Mouse (Mus musculus) embryonic facial prominence, embryonic 10.5 days (tissue): ENCODE measurements around the gene BC048507. TPM values are rescaled to one million over a fixed set of nuclear protein-coding genes. Genes with fewer than 3 reads are reported as not detected.
A peak's percentile ranks its signal among the peaks of the same experiment; 100 is the strongest.
"Not testable (repeated sequence)": the region's sequence is repeated elsewhere in the genome, so short reads cannot be mapped to it uniquely, and the experiment has no call there.

Experiments used
- DNase-seq: peaks from one replicate; pipeline ENCODE4 v3.0.0-alpha.2; 2017; ENCODE audit warnings: low spot score
- H3K27ac ChIP-seq: fragments of 300-500 bp; sonication (generic); replicated peaks from 2 replicates; pipeline ENCODE4 v1.5.1; 2016; ENCODE audit warnings: mild to moderate bottlenecking
- H3K27me3 ChIP-seq: fragments of 300-500 bp; sonication (generic); replicated peaks from 2 replicates; pipeline ENCODE4 v1.6.1; 2016; ENCODE audit warnings: low read depth, mild to moderate bottlenecking; ENCODE audit not compliant: poor library complexity, severe bottlenecking
- H3K36me3 ChIP-seq: fragments of 300-500 bp; sonication (generic); replicated peaks from 2 replicates; pipeline ENCODE4 v1.6.1; 2016; ENCODE audit warnings: mild to moderate bottlenecking, moderate library complexity
- H3K4me1 ChIP-seq: fragments of 300-500 bp; sonication (generic); 2 replicates; pipeline ENCODE4 v1.6.1; 2016
- H3K4me3 ChIP-seq: fragments of 300-500 bp; sonication (generic); 2 replicates; pipeline ENCODE4 v1.5.1; 2016; ENCODE audit warnings: mild to moderate bottlenecking, moderate library complexity
- H3K9me3 ChIP-seq: fragments of 300-500 bp; sonication (generic); 2 replicates; pipeline ENCODE4 v1.6.1; 2016; ENCODE audit warnings: mild to moderate bottlenecking
- WGBS: fragments of 180-500 bp; shearing (Covaris S2); methylation state at CpG from one replicate; pipeline ENCODE4 v1.1.7; 2016; 5-methylcytosine and 5-hydroxymethylcytosine counted together
- polyA plus RNA-seq: library from polyadenylated mRNA; unstranded; fragments of >200 nt; fragmentation: Nextera tagmentation; extraction: Ambion mirVana; gene quantifications from 2 replicates; pipeline ENCODE4 v1.2.1, GENCODE M21; 2016

BC048507 gene
- polyA plus RNA-seq, result not detected in 2 replicates

DNA sequence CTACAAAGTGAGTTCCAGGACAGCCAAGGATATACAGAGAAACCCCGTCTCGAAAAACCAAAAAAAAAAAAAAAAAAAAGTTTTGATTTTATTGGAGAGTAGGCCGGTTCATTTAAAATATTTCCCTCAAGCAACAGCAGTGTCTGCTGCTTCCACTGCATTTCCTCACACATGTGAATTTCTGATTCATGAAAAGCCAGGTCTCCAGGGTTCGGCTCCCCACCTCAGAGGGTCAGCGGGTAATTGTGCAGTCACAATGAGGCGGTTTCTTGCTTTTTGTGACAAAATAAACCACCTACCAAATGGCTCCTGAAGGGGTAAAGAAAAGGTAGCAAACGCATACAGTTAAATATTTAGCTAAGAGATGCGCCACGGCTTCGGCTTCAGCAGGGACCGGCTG is at the start of gene BC048507:
Gene BC048507, plus strand, starts transcription at position 301 of the 400 bp plus-strand sequence.
- Histone ChIP-seq H3K27me3 (no peaks in the 10 kb centered on the region), H3K36me3 (no peaks in the 10 kb centered on the region), H3K27ac (no peak within 1 kb of the TSS), H3K4me1 (no peaks in the 10 kb centered on the region), H3K4me3 (no peak within 1 kb of the TSS), H3K9me3 (peaks cover 5% of the 10 kb centered on the region; the same call in 1 of the 2 replicates)
- 81% methylated on average over 11 of the region's 11 CpGs for WGBS
- DNase-seq, result no peak

DNA sequence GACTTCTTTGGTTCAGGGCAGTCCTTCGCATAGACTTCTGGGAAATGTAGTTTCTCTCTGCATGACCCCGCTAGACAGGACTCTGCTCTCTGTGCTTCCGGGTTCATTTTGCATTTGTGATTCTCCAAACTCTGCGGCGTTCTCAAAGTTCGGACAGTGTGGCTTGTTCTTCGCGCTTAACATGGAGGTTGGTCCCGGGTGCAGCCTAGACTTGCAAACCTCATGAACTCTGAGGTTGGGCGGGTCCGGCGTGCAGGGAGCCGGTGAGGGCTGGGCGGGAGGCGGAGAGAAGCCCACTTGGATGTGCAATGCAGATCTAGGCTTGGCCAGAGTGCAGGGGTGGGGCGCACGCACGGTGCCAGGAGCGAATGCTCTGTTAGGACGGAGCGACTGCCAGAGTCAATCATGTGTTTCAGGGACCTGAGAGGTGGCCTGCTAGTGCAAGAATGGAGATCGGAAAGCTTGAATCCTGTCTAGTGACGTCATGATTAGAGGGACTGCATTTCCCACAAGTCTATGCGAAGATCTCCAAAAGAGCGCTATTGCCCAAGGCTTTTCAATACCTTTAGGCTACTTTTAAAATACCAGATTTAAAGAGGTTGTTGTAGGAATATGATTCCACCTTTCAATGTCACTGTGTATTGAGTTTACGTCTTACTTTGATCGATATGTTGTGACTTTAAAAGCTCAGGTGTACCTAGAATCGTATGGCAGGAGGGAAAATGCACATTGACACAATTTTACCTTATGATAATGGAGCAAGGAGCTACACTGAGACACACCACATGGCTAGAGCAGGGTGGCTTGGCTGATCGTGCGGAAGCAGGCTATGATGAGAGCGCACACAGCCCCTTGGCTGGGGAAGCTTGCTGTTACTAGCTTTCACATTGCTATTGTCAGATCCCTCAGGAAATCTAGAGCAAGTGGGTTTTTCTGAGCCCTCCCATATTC is 49.1 kb upstream of the BC048507 start, which contains the start of gene Zfp273:
Gene Zfp273, plus strand, starts transcription at position 31 of the 951 bp plus-strand sequence.
- Histone ChIP-seq H3K27me3 (no peaks in the 10 kb centered on the region), H3K4me1 (0 out of 2 replicates have a peak, but pooled peaks cover 3% of the 10 kb centered on the region), H3K27ac (peak within 1 kb of the TSS; percentile 88), H3K36me3 (peaks cover 18% of the 10 kb centered on the region), H3K4me3 (peak within 1 kb of the TSS; percentile 86), H3K9me3 (peaks cover 12% of the 10 kb centered on the region; the same call in 1 of the 2 replicates)
- DNase-seq, result peak; percentile 81
- WGBS, result 5% methylated on average over 31 of the region's 31 CpGs

DNA sequence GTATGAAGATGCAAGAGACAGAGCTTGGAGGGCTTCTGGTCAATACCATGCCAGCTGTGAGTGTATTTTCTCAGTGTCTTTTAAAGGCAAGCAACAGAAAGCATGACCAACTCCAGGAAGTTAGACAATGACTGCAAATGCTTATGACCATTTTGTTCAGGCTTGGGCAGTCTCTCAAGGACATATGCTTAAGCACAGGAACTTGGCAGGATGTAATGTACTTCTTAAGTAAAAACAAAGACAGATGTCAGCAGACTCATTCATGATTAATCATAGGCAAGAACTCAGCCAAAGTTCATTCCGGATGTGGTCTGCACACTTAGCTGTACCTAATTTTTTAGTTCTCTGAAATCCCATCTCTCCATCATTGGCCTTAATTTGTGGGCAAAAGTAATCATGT is 44.5 kb upstream of the BC048507 start:
- 0 out of 2 replicates have a peak, but pooled peaks cover 3% of the 10 kb centered on the region for H3K4me1 ChIP-seq
- peaks cover 15% of the 10 kb centered on the region; the same call in 1 of the 2 replicates for H3K9me3 ChIP-seq
- WGBS, result 96% methylated on average over 1 of the region's 1 CpGs
- no peaks in the 10 kb centered on the region for H3K27me3 ChIP-seq
- no peak overlapping the region for H3K27ac ChIP-seq
- DNase-seq, result no peak
- peaks cover 42% of the 10 kb centered on the region for H3K36me3 ChIP-seq
- H3K4me3 ChIP-seq, result no peak overlapping the region

DNA sequence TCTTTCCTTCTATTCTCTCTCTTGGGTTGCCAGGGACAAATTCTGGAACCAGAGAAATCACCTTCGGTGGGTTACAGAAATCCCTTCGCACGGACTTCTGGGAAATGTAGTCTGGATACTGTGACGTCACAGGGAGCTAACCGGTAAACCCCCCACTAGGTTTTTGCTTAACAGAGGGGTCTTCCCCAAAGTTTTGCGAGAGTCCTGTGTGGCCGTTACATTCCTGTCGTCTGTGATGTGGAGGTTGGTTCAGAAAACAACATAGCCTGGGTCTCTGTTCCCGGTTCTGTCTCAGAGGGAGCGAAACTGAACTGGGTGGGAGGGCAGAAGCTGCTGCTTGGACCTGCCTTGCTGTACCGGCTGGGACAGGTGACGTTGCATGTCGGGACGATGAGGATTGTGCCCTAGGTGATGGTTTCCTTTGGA is 32.2 kb upstream of the BC048507 start, which contains the start of gene Gm10037:
Gene Gm10037, plus strand, starts transcription at position 196 of the 426 bp plus-strand sequence.
- Histone ChIP-seq H3K27me3 (no peaks in the 10 kb centered on the region), H3K4me1 (no peaks in the 10 kb centered on the region), H3K36me3 (peaks cover 14% of the 10 kb centered on the region), H3K9me3 (peaks cover 7% of the 10 kb centered on the region; the same call in 1 of the 2 replicates), H3K4me3 (peak within 1 kb of the TSS; percentile 63), H3K27ac (peak within 1 kb of the TSS; percentile 62)
- peak; percentile 57 for DNase-seq
- WGBS, result 2% methylated on average over 14 of the region's 14 CpGs

DNA sequence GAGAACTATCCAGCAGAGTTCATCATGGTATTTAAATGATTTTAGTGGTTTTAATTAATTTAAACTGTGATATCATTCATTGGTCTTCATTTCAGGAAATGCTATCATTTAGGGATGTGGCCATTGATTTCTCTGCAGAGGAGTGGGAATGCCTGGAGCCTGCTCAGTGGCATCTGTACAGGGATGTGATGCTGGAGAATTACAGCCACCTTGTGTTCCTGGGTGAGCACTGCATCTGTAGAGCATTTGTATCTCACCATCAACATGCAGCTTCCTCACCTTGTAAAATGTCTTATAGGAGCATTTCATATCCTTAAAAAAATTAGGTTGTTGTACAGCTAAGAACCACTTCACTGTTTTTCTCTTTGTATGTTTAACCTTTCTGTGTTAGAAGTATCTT is 30.0 kb upstream of the BC048507 start:
- DNase-seq, H3K27ac ChIP-seq, H3K9me3 ChIP-seq, H3K36me3 ChIP-seq, H3K4me3 ChIP-seq, H3K4me1 ChIP-seq, H3K27me3 ChIP-seq: not testable (repeated sequence)

DNA sequence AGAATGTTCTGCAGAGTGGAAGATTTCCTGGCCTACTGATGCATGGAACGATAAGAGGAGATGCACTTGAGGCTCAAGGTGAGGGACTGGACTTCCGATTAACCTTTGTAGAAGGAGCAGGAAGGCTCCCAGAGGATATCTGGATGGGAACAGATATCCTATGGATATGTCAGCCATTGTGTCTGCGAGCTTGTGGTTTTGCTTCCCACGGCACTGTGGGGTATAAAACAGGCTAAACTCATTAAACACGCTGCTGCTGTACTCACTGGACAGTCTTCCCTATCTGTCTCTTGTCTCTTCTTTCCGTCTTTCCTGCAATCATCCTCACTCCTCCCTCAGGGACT is 19.4 kb upstream of the BC048507 start:
- WGBS, result 46% methylated on average over 6 of the region's 6 CpGs
- Histone ChIP-seq H3K4me1 (peaks cover 10% of the 10 kb centered on the region), H3K27ac (no peak overlapping the region; the same call in 1 of the 2 replicates), H3K4me3 (peak overlapping the region; percentile 57), H3K27me3 (no peaks in the 10 kb centered on the region), H3K9me3 (no peaks in the 10 kb centered on the region), H3K36me3 (no peaks in the 10 kb centered on the region)
- DNase-seq, result no peak

DNA sequence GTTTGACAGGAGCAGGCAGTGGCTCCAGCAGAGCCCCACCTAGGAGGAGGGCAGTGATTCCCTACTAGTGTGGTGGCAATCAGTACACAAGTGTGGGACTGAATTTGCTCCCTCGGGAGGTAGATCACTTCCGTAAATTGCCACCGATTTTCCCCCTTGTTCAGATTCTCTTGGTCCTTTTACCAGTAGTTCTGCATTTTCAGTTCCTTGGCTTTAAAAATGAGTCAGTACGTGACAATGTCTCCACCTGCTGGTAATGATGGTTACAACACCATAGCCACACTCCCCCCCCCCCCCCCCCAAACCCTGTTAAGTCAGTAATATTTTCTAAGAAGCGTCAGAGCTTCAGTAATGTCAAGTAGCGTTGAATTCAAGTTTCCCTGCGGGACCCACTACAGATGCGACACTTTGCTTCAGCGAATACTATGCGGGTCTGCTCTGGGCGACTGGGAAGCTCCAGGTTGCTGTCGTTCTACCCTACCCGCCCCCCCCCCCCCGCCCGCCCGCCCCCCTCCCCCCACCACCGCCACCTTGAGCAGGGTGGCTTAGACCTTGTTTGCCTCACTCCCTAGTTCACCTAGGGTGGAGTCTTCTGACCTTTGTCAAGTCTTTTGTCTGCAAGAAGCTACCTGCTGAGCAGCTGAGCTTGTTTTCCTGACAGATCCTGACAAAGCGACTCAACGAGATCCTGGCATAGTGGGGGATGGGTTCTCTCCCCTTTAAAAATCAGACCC is 18.8 kb upstream of the BC048507 start:
- H3K4me1 ChIP-seq, result peaks cover 10% of the 10 kb centered on the region
- peak overlapping the region; percentile 57 for H3K4me3 ChIP-seq
- WGBS, result under 1% methylated on average over 17 of the region's 19 CpGs
- H3K27ac ChIP-seq, result peak overlapping the region; percentile 10; the same call in 1 of the 2 replicates
- no peaks in the 10 kb centered on the region for H3K27me3 ChIP-seq
- no peaks in the 10 kb centered on the region for H3K36me3 ChIP-seq
- DNase-seq, result peak; percentile 71
- no peaks in the 10 kb centered on the region for H3K9me3 ChIP-seq

DNA sequence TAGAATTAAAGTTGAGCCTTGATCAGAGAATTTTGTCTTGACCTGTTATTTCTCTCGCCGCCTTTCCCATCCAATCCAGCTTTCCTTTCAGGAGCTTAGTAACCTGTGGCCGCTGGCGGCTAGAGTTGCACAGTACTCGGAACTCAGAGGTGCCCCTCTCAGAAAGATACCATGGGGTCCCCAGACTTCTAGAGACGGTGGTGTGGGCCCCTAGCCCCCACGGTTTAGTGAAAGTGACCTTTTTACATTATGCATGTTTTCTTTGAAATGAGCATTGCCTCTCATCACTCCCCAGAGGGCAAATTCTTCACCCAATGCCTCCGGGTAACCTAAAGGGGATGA is 18.3 kb upstream of the BC048507 start:
- Histone ChIP-seq H3K4me1 (peaks cover 10% of the 10 kb centered on the region), H3K27me3 (no peaks in the 10 kb centered on the region), H3K4me3 (peak overlapping the region; percentile 57), H3K9me3 (no peaks in the 10 kb centered on the region), H3K36me3 (no peaks in the 10 kb centered on the region), H3K27ac (0 out of 2 replicates have a peak overlapping the region, but pooled peaks have one; percentile 10)
- WGBS, result 14% methylated on average over 8 of the region's 8 CpGs
- no peak for DNase-seq

DNA sequence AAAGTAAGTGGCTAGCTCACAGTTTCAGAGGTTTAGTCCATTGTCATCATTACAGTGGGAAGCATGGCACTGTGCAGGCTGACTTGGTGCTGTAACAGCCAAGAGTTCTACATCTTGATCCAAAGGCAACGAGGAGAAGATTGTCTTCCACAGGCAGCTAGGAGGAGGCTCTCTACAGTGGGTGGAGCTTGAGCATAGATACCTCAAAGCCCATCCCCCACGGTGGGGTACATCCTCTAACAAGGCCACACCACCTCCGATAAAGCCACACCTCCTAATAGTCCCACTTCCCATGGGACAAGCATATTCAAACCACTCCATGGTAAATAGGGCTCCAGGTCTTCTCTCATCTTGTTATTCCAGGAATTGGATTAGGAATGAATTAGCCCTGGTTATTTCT is 12.8 kb upstream of the BC048507 start:
- Histone ChIP-seq H3K36me3 (no peaks in the 10 kb centered on the region), H3K4me3 (no peak overlapping the region), H3K27me3 (no peaks in the 10 kb centered on the region), H3K9me3 (no peaks in the 10 kb centered on the region), H3K4me1 (no peaks in the 10 kb centered on the region), H3K27ac (no peak overlapping the region)
- WGBS, result 82% methylated on average over 3 of the region's 3 CpGs
- DNase-seq, result no peak

DNA sequence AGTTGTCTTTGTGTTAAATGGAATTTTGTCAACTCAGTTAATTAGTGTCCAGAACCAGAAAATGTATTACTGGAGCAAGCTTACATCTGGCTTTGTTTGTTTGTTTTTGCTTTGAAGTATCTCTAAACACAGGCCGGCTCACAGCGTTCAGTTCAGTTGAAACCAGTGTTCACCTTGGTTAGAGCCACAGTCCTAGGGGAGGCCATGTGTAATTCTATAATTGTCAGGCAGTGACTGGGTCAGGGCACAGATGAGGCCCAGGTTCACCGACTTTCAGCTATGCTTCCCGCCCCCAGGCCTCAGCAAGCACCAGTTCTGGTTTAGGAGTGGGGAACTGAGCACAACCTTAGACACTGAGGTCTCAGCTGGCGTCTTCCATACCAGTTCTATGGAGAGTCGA is 10.0 kb upstream of the BC048507 start:
- Histone ChIP-seq H3K27me3 (no peaks in the 10 kb centered on the region), H3K9me3 (no peaks in the 10 kb centered on the region), H3K27ac (no peak overlapping the region), H3K36me3 (no peaks in the 10 kb centered on the region), H3K4me1 (no peaks in the 10 kb centered on the region), H3K4me3 (no peak overlapping the region)
- 73% methylated on average over 6 of the region's 6 CpGs for WGBS
- no peak for DNase-seq

DNA sequence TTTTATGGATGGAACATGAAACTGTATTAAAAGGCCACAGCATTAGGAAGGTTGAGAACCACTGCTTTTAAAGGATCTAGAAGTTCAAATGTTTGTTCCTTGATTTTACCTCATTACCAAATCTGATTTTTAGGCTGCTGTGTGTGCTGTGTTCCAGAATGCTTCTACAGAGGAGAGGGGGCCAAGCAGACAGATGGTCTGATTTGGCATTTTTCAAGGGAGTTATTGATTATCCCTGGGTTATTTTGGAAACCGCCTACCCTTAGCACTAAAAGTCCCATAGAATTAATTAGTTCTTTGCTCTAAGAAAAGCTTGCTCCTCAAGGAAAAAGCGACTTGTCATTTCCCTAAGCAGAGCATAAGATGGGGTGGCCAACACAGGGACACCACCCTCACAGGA is 9.1 kb upstream of the BC048507 start:
- Histone ChIP-seq H3K27ac (no peak overlapping the region), H3K9me3 (no peaks in the 10 kb centered on the region), H3K36me3 (no peaks in the 10 kb centered on the region), H3K4me3 (no peak overlapping the region), H3K4me1 (no peaks in the 10 kb centered on the region), H3K27me3 (no peaks in the 10 kb centered on the region)
- no peak for DNase-seq
- WGBS, result 86% methylated on average over 2 of the region's 2 CpGs

DNA sequence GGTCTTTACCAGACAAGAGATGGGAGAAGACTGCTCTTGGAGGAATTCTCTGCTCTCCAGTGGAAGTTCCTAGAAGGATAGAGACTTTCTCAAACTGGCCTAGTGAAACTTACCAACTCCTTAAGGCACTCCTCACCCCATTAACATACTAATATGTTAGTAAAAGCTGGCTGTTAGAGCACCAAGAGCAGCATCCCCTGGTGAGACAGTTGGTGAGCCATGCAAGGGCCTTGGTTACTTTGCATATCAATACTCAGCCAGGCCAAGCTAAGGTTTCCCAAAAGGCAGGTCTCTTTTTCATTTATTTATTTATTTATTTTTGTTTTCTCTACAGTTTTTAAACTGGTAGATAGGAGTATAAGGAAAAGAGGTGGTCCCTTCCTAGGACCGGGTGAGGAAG is 5.8 kb upstream of the BC048507 start:
- no peaks in the 10 kb centered on the region for H3K36me3 ChIP-seq
- WGBS, result 10% methylated on average over 1 of the region's 1 CpGs
- H3K27me3 ChIP-seq, result no peaks in the 10 kb centered on the region
- DNase-seq, result no peak
- no peak overlapping the region for H3K27ac ChIP-seq
- no peak overlapping the region for H3K4me3 ChIP-seq
- H3K4me1 ChIP-seq, result no peaks in the 10 kb centered on the region
- no peaks in the 10 kb centered on the region for H3K9me3 ChIP-seq
